Mouse (Mus musculus) heart, embryonic 15.5 days (tissue): ENCODE measurements around the gene Zfp729a. TPM values are rescaled to one million over a fixed set of nuclear protein-coding genes. Genes with fewer than 3 reads are reported as not detected.
"Not testable (repeated sequence)": the region's sequence is repeated elsewhere in the genome, so short reads cannot be mapped to it uniquely, and the experiment has no call there.

ENCODE experiments used
- ATAC-seq: fragments of 200-750 bp; cut with Nextera tagmentation; replicated peaks from 2 replicates; pipeline ENCODE4 v1.8.0; 2017; ENCODE audit warnings: low read depth, moderate TSS enrichment; ENCODE audit not compliant: insufficient number of reproducible peaks, insufficient read depth, low FRiP score
- H3K27ac ChIP-seq: fragments of 300-500 bp; sonication (generic); 2 replicates; pipeline ENCODE4 v1.5.1; 2015; ENCODE audit warnings: mild to moderate bottlenecking, inconsistent platforms
- H3K27me3 ChIP-seq: fragments of 300-500 bp; sonication (generic); 2 replicates; pipeline ENCODE4 v1.6.1; 2015; ENCODE audit warnings: inconsistent platforms
- H3K36me3 ChIP-seq: fragments of 300-500 bp; sonication (generic); 2 replicates; pipeline ENCODE4 v1.6.1; 2015; ENCODE audit warnings: mild to moderate bottlenecking, inconsistent platforms
- H3K4me1 ChIP-seq: fragments of 300-500 bp; sonication (generic); replicated peaks from 2 replicates; pipeline ENCODE4 v1.6.1; 2015; ENCODE audit warnings: inconsistent platforms
- H3K4me2 ChIP-seq: fragments of 300-500 bp; sonication (generic); 2 replicates; pipeline ENCODE4 v1.6.1; 2015; ENCODE audit warnings: inconsistent platforms, mild to moderate bottlenecking, moderate library complexity
- H3K4me3 ChIP-seq: fragments of 300-500 bp; sonication (generic); 2 replicates; pipeline ENCODE4 v1.5.1; 2015; ENCODE audit warnings: mild to moderate bottlenecking, inconsistent platforms
- H3K9ac ChIP-seq: fragments of 300-500 bp; sonication (generic); 2 replicates; pipeline ENCODE4 v1.6.1; 2015; ENCODE audit warnings: mild to moderate bottlenecking, inconsistent platforms
- H3K9me3 ChIP-seq: fragments of 300-500 bp; sonication (generic); replicated peaks from 2 replicates; pipeline ENCODE4 v1.6.1; 2016; ENCODE audit warnings: inconsistent platforms
- WGBS: fragments of 180-500 bp; shearing (Covaris S2); methylation state at CpG from one replicate; pipeline ENCODE4 v1.1.7; 2015; ENCODE audit warnings: mixed read lengths; 5-methylcytosine and 5-hydroxymethylcytosine counted together
- polyA plus RNA-seq: library from polyadenylated mRNA; unstranded; fragments of >200 nt; fragmentation: Nextera tagmentation; extraction: Ambion mirVana; gene quantifications from 2 replicates; pipeline ENCODE4 v1.2.1, GENCODE M21; 2015

Gene Zfp729a
- polyA plus RNA-seq, result 1.4 TPM in 2 replicates

DNA sequence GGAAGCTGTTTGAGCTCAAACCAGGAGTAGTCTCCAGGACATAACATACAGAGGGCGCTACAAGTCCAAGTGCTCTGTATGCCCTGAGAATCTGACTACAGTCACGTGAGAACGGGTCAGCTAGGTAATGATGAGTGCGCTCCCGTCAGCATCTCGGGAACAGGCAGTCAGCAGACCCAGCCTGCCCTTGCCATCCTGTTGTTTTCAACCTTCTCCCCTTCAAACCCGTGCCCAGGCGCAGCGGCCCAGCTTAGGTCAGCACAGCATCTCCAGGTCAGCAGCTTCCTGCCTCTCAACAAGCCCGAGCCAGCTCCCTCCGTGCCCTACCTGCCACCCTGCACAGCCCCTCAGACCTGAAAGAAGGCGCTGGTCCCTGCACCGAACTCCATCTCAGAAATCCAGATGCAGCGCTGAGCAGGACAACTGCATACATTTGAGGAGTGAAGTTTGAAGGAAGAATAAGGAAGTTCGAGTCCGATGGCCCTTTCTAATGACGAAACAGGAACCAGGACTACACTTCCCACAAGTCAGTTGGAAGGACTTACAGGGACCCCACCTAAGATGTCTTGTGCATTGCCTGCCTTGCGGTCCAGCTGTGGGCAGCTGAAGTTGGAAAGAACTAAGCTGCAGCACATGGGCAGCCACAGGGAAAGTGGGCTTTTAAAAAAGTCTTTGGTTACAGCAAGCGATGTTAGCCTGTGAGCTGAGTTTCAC is at the start of gene Zfp729a, which contains the start of gene Gm49345:
Gene Zfp729a (minus strand): TSS at position 498 of the 714 bp plus-strand sequence.
Gene Gm49345 (minus strand): TSS at position 476 of the 714 bp plus-strand sequence.
- Histone ChIP-seq H3K9me3 (no peaks in the 10 kb centered on the region), H3K4me1 (peaks cover 4% of the 10 kb centered on the region), H3K4me2 (peak within 1 kb of the TSS; percentile 69), H3K9ac (peak within 1 kb of the TSS; percentile 83), H3K27ac (peak within 1 kb of the TSS; percentile 75), H3K27me3 (no peaks in the 10 kb centered on the region), H3K36me3 (no peaks in the 10 kb centered on the region), H3K4me3 (peak within 1 kb of the TSS; percentile 97)
- under 1% methylated on average over 19 of the region's 19 CpGs for WGBS
- ATAC-seq, result peak; percentile 96

- Histone ChIP-seq H3K9me3 (no peaks in the 10 kb centered on the region), H3K27me3 (no peaks in the 10 kb centered on the region), H3K9ac (no peak within 1 kb of the TSS), H3K4me3 (no peak within 1 kb of the TSS), H3K4me1 (0 out of 2 replicates have a peak, but pooled peaks cover 2% of the 10 kb centered on the region), H3K27ac (no peak within 1 kb of the TSS), H3K4me2 (no peak within 1 kb of the TSS), H3K36me3 (no peaks in the 10 kb centered on the region)
- ATAC-seq, result no peak
- 70% methylated on average over 4 of the region's 4 CpGs for WGBS
Observed at GRCm38 (mm10) chr13:67686971-67687370, 49.4 kb upstream of the Zfp729a start, which contains the start of gene Zfp738. Gene Zfp738, minus strand, starts transcription at chr13:67687071.

DNA sequence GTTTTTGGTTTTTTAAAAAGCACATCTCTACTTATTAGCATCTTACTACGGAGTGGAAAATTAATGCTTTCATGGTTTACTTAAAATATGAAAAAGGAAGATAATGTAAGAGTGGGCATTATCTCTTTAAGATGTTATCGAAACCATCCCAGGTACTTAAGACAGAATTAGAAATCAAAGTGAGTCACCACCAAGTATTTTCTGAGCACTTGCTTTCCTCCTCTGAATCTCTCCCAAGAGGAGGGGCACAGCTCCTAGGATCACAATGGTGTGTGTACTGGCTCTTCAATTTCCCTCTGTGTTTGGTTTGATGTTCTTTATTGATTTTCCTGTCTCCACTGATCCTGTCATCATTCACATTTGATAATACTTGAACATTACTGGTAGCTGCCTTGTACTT is 46.2 kb upstream of the Zfp729a start:
- H3K36me3 ChIP-seq, H3K27ac ChIP-seq, H3K4me1 ChIP-seq, H3K27me3 ChIP-seq, ATAC-seq, H3K9me3 ChIP-seq: not testable (repeated sequence)
- Histone ChIP-seq H3K9ac (peak overlapping the region; percentile 79; the same call in 1 of the 2 replicates), H3K4me3 (peak overlapping the region; percentile 89), H3K4me2 (peak overlapping the region; percentile 91)
- WGBS, result 70% methylated on average over 2 of the region's 2 CpGs

GRCm38 (mm10) chr13:67682959-67683735 is 45.6 kb upstream of the Zfp729a start:
- not testable (repeated sequence) for H3K4me1 ChIP-seq, H3K36me3 ChIP-seq, H3K27me3 ChIP-seq, H3K9me3 ChIP-seq
- peak overlapping the region; percentile 79 for H3K9ac ChIP-seq
- 11% methylated on average over 16 of the region's 16 CpGs for WGBS
- peak overlapping the region; percentile 89 for H3K4me3 ChIP-seq
- peak overlapping the region; percentile 91 for H3K4me2 ChIP-seq
- H3K27ac ChIP-seq, result peak overlapping the region; percentile 47
- peak; percentile 100 for ATAC-seq

GRCm38 (mm10) chr13:67674902-67675301 is 37.3 kb upstream of the Zfp729a start:
- no peaks in the 10 kb centered on the region for H3K27me3 ChIP-seq
- H3K4me3 ChIP-seq, result no peak overlapping the region
- no peak overlapping the region for H3K9ac ChIP-seq
- H3K27ac ChIP-seq, result no peak overlapping the region
- 92% methylated on average over 2 of the region's 2 CpGs for WGBS
- no peak for ATAC-seq
- H3K4me2 ChIP-seq, result no peak overlapping the region
- no peaks in the 10 kb centered on the region for H3K9me3 ChIP-seq
- peaks cover 5% of the 10 kb centered on the region for H3K36me3 ChIP-seq
- H3K4me1 ChIP-seq, result no peaks in the 10 kb centered on the region

DNA sequence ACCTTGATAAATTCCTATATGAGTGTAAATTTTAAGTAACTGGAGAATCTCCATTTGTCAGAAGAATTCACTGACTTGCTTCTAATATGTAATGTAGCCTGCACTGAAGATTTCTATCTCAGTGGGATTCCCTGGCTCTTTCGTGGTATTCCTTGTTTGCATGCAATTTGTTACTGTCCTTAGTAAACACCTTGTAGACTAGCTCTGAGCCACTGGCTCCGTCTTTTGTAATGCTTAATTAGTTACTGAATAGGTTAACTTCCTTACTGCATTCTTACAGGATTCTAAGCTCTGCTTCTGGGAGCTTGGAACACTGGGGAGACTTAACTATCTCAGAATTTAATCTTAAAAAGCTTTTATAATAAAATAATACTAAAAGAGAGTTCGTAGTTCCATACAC is 14.9 kb upstream of the Zfp729a start:
- no peak for ATAC-seq
- Histone ChIP-seq H3K4me1 (no peaks in the 10 kb centered on the region), H3K36me3 (no peaks in the 10 kb centered on the region), H3K4me3 (no peak overlapping the region), H3K4me2 (no peak overlapping the region), H3K9me3 (no peaks in the 10 kb centered on the region), H3K27me3 (no peaks in the 10 kb centered on the region), H3K27ac (no peak overlapping the region), H3K9ac (no peak overlapping the region)
- 47% methylated on average over 3 of the region's 3 CpGs for WGBS

- H3K4me3 ChIP-seq, result no peak overlapping the region
- WGBS, result 83% methylated on average over 4 of the region's 4 CpGs
- H3K27ac ChIP-seq, result no peak overlapping the region
- H3K4me1 ChIP-seq, result peaks cover 6% of the 10 kb centered on the region
- no peaks in the 10 kb centered on the region for H3K9me3 ChIP-seq
- H3K9ac ChIP-seq, result no peak overlapping the region
- H3K4me2 ChIP-seq, result no peak overlapping the region
- no peaks in the 10 kb centered on the region for H3K27me3 ChIP-seq
- H3K36me3 ChIP-seq, result no peaks in the 10 kb centered on the region
- no peak for ATAC-seq
Observed at GRCm38 (mm10) chr13:67610108-67610507, 27.5 kb downstream of the Zfp729a start.

DNA sequence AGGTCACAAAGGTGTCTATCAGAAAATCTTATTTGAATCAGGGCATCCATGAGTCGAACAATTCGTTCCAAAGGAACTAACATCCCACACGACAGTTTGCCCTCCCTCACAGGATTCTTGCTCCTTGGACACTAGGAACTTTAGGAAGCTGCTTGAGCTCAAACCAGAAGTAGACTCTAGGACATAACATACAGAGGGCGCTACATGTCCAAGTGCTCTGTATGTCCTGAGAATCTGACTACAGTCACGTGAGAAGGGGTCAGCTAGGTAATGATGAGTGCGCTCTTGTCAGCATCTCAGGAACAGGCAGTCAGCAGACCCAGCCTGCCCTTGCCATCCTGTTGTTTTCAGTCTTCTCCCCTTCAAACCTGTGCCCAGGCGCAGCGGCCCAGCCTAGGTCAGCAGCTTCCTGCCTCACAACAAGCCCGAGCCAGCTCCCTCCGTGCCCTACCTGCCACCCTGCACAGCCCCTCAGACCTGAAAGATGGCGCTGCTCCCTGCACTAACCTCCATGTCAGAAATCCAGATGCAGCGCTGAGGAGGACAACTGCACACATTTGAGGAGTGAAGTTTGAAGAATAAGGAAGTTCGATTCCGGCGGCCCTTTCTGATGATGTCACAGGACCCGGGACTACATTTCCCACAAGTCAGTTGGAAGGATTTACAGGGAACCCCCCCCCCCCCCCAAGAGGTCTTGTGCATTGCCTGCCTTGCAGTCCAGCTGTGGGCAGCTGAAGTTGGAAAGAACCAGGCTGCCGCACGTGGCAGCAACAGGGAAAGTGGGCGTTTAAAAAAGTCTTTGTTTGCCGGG is 28.3 kb downstream of the Zfp729a start, which contains the start of gene Zfp729b:
Gene Zfp729b (minus strand): TSS at position 642 of the 811 bp plus-strand sequence.
- H3K4me1 ChIP-seq, result peaks cover 6% of the 10 kb centered on the region
- H3K4me2 ChIP-seq, result peak within 1 kb of the TSS; percentile 72
- H3K9ac ChIP-seq, result peak within 1 kb of the TSS; percentile 80
- peak; percentile 93 for ATAC-seq
- no peaks in the 10 kb centered on the region for H3K27me3 ChIP-seq
- peak within 1 kb of the TSS; percentile 82 for H3K27ac ChIP-seq
- 3% methylated on average over 20 of the region's 20 CpGs for WGBS
- H3K36me3 ChIP-seq, result no peaks in the 10 kb centered on the region
- H3K9me3 ChIP-seq, result no peaks in the 10 kb centered on the region
- H3K4me3 ChIP-seq, result peak within 1 kb of the TSS; percentile 90

DNA sequence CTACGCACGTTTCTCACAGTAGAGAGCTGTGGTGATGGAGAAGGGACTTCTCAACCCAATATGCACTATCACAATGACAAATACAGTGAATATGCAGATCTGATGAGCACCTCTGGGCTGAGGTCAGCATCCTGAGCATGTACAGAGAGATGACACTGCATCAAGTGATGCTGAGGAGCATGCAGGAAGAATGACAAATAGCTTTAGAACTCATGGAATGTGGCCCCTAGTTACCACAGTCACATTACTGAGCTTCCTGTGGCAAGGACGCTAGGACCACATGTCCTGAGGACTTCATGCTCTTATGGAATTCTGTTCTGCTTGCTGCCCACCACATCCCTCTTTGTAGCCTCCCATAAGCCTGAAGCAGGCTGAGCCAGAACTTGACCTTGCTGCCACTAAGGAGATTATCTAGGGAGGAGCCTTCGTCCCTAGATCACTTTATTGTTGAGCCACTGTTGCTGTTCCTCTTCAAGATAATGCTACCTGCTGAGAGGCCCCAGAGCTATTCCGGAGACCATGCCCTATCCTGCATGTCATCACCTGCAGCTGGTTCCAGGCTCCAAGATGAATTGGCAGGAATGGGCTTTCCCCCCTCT is 64.9 kb downstream of the Zfp729a start:
- Histone ChIP-seq H3K4me2 (no peak overlapping the region), H3K4me3 (no peak overlapping the region), H3K36me3 (no peaks in the 10 kb centered on the region), H3K4me1 (no peaks in the 10 kb centered on the region), H3K9ac (no peak overlapping the region), H3K27me3 (no peaks in the 10 kb centered on the region), H3K9me3 (no peaks in the 10 kb centered on the region), H3K27ac (no peak overlapping the region)
- 57% methylated on average over 5 of the region's 5 CpGs for WGBS
- ATAC-seq, result no peak
